Mouse (Mus musculus): Measurements from ENCODE around the gene Eml2. TPM values are rescaled to one million over a fixed set of nuclear protein-coding genes. Genes with fewer than 3 reads are reported as not detected.

The Eml2 gene
- polyA plus RNA-seq, 1 experiment from 2014 or later, result 10.7 TPM

DNA sequence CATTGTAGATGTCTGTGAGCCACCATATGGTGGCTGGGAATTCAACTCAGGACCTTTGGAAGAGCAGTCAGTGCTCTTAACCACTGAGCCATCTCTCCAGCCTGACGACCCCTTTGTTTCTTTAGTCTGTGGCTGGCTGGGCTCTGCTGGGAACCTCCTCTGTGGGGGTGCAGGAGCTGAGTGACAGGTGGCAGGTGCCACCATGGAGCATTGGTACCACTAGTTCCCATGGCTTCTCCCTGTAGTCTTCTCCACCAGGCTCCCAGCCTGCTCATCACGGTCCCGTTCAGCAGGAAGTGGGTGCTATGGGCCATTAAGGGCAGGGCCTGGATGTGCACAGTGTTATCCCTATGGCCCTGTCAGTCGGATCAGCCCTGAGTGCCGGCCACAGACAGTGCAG is 58.4 kb downstream of the Eml2 start:
- ATAC-seq (ENCODE audit: insufficient read depth, low FRiP score, low read depth), result no peak
- Histone ChIP-seq H3K4me1 (peaks cover 12% of the 10 kb centered on the region; the same call in 1 of the 2 replicates), H3K9me3 (no peaks in the 10 kb centered on the region), H3K36me3 (no peaks in the 10 kb centered on the region), H3K27ac (no peak overlapping the region), H3K27me3 (replicated peaks) (no peaks in the 10 kb centered on the region), H3K9ac (no peak overlapping the region), H3K4me2 (no peak overlapping the region), H3K4me3 (replicated peaks) (no peak overlapping the region)
- WGBS, result 74% methylated on average over 5 of the region's 5 CpGs

DNA sequence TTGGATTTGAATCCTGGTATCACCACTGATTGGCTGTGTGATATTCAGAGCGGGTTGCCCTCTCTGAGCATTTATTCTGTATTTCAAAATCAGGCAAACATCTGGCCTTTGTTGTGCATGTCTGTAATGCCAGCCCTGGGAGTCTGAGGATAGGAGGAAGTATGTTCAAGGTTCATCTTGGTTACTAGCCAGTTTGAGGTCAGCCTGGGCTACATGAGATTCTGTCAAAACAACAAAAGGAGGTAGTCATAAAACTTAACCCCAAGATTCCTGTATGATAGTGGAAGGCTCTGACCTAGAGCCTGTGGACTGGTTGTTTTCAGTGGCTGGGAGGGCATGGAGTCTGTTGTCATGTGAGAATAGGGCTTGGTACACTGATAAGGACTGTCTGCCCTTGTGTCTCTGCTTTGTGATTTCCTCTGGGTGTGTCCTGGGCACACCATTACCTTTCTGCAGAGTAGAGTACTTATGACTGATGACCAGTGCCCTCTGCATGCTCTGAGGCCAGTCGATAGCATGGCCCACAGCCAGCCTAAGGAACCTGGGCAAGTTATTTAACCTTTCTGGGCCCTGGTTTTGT is 59.0 kb downstream of the Eml2 start:
- ATAC-seq (ENCODE audit: insufficient read depth, low FRiP score, low read depth), result no peak
- H3K27ac ChIP-seq, result no peak overlapping the region
- H3K4me1 ChIP-seq, result peaks cover 12% of the 10 kb centered on the region; the same call in 1 of the 2 replicates
- no peaks in the 10 kb centered on the region for H3K27me3 ChIP-seq (replicated peaks)
- H3K9ac ChIP-seq, result no peak overlapping the region
- no peaks in the 10 kb centered on the region for H3K9me3 ChIP-seq
- no peaks in the 10 kb centered on the region for H3K36me3 ChIP-seq
- H3K4me3 ChIP-seq (replicated peaks), result no peak overlapping the region
- 77% methylated on average over 2 of the region's 2 CpGs for WGBS
- no peak overlapping the region for H3K4me2 ChIP-seq

DNA sequence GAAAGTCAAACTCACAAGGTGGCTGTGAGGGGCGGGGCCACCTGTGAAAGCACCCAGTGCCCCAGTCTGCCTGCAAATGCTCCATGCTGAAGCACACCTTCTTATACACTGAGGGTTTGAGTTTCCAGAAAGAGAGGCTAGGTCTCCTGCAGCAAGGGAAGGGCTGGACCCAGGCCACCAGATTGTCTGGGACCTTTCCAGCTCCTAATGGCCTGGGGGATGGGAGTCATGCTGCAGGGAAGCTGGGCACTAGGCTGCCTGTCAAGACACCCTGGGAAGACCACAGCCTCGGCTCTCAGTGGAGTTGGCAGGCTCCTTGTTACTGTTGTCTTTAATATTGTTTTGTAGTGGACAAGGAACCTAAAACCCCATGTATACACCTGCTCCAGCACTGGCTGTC is 60.2 kb downstream of the Eml2 start:
- peak overlapping the region; percentile 26; the same call in 1 of the 2 replicates for H3K27ac ChIP-seq
- no peaks in the 10 kb centered on the region for H3K27me3 ChIP-seq (replicated peaks)
- no peak overlapping the region for H3K9ac ChIP-seq
- no peak for ATAC-seq (ENCODE audit: insufficient read depth, low FRiP score, low read depth)
- no peaks in the 10 kb centered on the region for H3K9me3 ChIP-seq
- H3K4me1 ChIP-seq, result peaks cover 12% of the 10 kb centered on the region; the same call in 1 of the 2 replicates
- no peaks in the 10 kb centered on the region for H3K36me3 ChIP-seq
- WGBS, result 61% methylated on average over 2 of the region's 2 CpGs
- H3K4me2 ChIP-seq, result no peak overlapping the region
- H3K4me3 ChIP-seq (replicated peaks), result no peak overlapping the region

DNA sequence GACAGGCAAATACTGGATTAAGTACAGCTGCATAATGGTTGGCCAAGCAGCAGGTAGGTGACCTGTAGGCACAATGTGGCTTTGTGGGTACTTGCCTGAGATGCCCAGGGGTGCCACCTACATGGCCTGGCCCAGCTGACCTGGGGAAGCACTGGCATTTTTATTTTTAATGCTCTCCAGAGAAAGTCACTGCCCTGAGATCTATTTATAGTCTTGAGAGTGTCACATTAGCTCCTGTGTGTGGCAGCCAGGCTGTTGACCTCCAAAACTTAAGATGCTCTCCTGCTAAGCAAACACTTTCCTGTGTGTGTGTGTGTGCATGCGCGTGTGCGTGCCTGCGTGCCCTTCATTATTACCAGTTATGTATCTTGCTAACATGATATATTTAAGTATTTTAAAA is 62.1 kb downstream of the Eml2 start:
- WGBS, result 90% methylated on average over 4 of the region's 4 CpGs
- H3K4me2 ChIP-seq, result no peak overlapping the region
- no peaks in the 10 kb centered on the region for H3K9me3 ChIP-seq
- no peaks in the 10 kb centered on the region for H3K36me3 ChIP-seq
- H3K27ac ChIP-seq, result no peak overlapping the region
- no peaks in the 10 kb centered on the region for H3K27me3 ChIP-seq (replicated peaks)
- no peak for ATAC-seq (ENCODE audit: insufficient read depth, low FRiP score, low read depth)
- H3K4me3 ChIP-seq (replicated peaks), result no peak overlapping the region
- peaks cover 12% of the 10 kb centered on the region; the same call in 1 of the 2 replicates for H3K4me1 ChIP-seq
- no peak overlapping the region for H3K9ac ChIP-seq

DNA sequence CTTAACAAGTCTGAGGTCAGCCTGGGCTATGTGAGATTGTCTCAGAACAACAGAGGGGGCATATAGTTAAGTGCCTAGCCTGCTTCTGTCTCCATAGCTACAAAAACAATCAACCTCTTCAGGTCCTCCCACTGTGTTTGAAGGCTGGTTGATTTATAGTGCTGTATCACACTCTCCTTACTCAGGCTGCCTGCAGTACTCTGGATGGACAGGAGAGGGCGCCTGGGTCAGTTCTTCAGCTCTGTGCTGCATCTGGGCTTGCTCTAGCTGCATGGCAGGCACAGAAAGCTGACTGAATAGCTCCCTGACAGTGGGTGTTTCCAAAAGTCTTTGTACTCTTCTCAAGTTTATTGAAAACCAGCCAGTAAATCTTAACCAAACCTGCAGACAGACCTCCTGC is 63.2 kb downstream of the Eml2 start:
- H3K36me3 ChIP-seq, result no peaks in the 10 kb centered on the region
- no peak overlapping the region for H3K4me2 ChIP-seq
- H3K4me3 ChIP-seq (replicated peaks), result no peak overlapping the region
- ATAC-seq (ENCODE audit: insufficient read depth, low FRiP score, low read depth), result peak; percentile 88
- H3K4me1 ChIP-seq, result peaks cover 12% of the 10 kb centered on the region; the same call in 1 of the 2 replicates
- 4% methylated on average over 1 of the region's 1 CpGs for WGBS
- no peaks in the 10 kb centered on the region for H3K27me3 ChIP-seq (replicated peaks)
- H3K9ac ChIP-seq, result no peak overlapping the region
- peak overlapping the region; percentile 48; the same call in 1 of the 2 replicates for H3K27ac ChIP-seq
- no peaks in the 10 kb centered on the region for H3K9me3 ChIP-seq

DNA sequence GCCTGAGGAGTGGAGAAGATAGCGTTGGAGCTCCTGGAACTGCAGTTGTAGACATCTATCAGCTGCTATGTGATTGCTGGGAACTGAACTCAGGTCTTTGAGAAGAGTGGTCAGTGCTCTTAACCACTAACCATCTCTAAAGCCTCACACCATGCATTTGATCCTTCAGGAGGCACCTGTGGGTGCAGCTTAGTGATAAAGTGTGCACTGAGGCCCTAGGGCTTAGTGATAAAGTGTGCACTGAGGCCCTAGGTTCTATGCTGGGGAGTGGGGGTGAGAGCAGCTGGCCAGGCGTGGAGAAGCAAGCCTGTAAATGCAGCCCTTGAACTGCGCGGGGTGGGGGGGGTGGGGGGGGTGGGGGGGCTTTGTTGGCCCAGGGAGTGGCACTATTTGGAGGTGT is 63.8 kb downstream of the Eml2 start:
- Histone ChIP-seq H3K4me3 (replicated peaks) (no peak overlapping the region), H3K36me3 (peaks cover 2% of the 10 kb centered on the region; the same call in 1 of the 2 replicates), H3K9me3 (no peaks in the 10 kb centered on the region), H3K4me2 (no peak overlapping the region), H3K4me1 (peaks cover 12% of the 10 kb centered on the region; the same call in 1 of the 2 replicates), H3K9ac (no peak overlapping the region), H3K27ac (peak overlapping the region; percentile 48; the same call in 1 of the 2 replicates), H3K27me3 (replicated peaks) (no peaks in the 10 kb centered on the region)
- peak; percentile 76 for ATAC-seq (ENCODE audit: insufficient read depth, low FRiP score, low read depth)
- WGBS, result 38% methylated on average over 2 of the region's 4 CpGs

DNA sequence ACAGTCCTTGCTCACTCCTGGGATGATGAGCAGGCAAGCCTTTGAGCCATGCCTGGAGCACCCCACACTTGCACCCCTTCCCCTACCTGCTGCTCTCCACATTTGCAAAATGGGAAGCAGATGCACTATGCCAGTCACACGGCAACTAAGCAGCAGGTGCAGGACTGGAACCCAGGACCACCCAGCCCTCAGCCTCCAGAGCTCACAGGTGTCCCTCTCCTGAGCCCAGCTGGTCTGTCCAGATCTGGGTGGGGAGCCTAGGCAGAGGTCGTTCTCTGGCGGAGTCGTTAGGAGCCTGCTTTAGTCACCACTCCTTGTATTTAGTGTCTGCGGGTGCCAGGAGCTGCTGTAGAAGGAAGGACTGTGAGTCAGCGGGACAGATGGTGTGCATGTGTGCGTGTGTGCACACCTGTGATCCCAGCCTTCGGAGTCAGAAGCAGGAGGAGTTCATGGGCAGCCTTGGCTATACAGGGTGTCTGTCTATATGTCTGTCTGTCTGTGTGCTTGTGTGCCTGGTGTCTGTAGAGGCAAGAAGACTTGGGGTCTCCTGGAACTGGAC is 64.8 kb downstream of the Eml2 start:
- H3K9ac ChIP-seq, result no peak overlapping the region
- peaks cover 12% of the 10 kb centered on the region; the same call in 1 of the 2 replicates for H3K36me3 ChIP-seq
- peak overlapping the region; percentile 48; the same call in 1 of the 2 replicates for H3K27ac ChIP-seq
- WGBS, result 83% methylated on average over 8 of the region's 8 CpGs
- H3K27me3 ChIP-seq (replicated peaks), result no peaks in the 10 kb centered on the region
- H3K4me2 ChIP-seq, result no peak overlapping the region
- peaks cover 12% of the 10 kb centered on the region; the same call in 1 of the 2 replicates for H3K4me1 ChIP-seq
- H3K4me3 ChIP-seq (replicated peaks), result no peak overlapping the region
- no peaks in the 10 kb centered on the region for H3K9me3 ChIP-seq
- no peak for ATAC-seq (ENCODE audit: insufficient read depth, low FRiP score, low read depth)

DNA sequence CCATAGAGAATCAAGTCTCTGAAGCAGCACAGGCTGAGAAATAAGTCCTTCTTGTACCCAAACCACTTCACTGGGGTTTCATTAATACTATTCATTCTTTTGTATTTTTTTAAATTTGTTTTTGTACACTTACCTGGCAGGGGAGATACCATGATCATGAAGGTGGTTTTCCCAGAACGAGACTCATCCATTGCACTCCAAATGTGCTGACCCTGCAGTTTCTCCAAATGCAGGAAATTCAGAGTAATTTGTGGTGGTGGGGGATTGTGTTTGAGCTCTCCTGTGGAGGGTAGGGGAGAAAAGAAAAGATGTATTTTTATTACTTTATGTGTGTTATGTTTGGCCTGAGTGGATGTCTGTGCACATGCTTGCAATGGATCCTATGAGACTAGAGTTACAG is 65.8 kb downstream of the Eml2 start:
- Histone ChIP-seq H3K27me3 (replicated peaks) (no peaks in the 10 kb centered on the region), H3K27ac (no peak overlapping the region), H3K9ac (no peak overlapping the region), H3K4me1 (peaks cover 8% of the 10 kb centered on the region; the same call in 1 of the 2 replicates), H3K36me3 (peaks cover 18% of the 10 kb centered on the region; the same call in 1 of the 2 replicates), H3K4me2 (no peak overlapping the region), H3K4me3 (replicated peaks) (no peak overlapping the region), H3K9me3 (no peaks in the 10 kb centered on the region)
- ATAC-seq (ENCODE audit: insufficient read depth, low FRiP score, low read depth), result no peak
- WGBS, result 90% methylated on average over 1 of the region's 1 CpGs

DNA sequence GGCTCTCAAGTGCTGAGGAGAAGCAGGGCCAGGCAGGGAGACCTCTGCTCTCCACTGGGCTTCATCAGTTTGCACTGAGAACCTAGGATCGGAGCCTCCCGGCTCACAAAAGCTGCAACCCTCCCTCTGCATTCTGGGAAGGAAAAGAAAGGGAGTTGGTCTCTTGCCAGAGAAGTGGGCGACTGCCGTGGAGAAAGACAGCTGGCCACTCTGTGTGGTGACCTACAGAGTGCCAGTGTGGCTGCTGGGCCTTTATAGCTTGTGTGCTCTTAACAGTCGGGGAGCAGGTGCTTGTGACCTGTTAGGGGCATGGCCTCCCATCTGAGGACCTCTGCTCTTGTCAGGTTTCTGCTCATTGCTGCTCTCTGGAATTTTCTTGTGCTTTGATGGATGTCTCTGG is 67.6 kb downstream of the Eml2 start:
- WGBS, result 75% methylated on average over 5 of the region's 5 CpGs
- no peak for ATAC-seq (ENCODE audit: insufficient read depth, low FRiP score, low read depth)
- H3K4me3 ChIP-seq (replicated peaks), result no peak overlapping the region
- no peak overlapping the region for H3K4me2 ChIP-seq
- H3K36me3 ChIP-seq, result peaks cover 18% of the 10 kb centered on the region; the same call in 1 of the 2 replicates
- H3K9me3 ChIP-seq, result no peaks in the 10 kb centered on the region
- H3K27ac ChIP-seq, result no peak overlapping the region
- no peaks in the 10 kb centered on the region for H3K27me3 ChIP-seq (replicated peaks)
- H3K9ac ChIP-seq, result no peak overlapping the region
- H3K4me1 ChIP-seq, result peaks cover 8% of the 10 kb centered on the region; the same call in 1 of the 2 replicates

DNA sequence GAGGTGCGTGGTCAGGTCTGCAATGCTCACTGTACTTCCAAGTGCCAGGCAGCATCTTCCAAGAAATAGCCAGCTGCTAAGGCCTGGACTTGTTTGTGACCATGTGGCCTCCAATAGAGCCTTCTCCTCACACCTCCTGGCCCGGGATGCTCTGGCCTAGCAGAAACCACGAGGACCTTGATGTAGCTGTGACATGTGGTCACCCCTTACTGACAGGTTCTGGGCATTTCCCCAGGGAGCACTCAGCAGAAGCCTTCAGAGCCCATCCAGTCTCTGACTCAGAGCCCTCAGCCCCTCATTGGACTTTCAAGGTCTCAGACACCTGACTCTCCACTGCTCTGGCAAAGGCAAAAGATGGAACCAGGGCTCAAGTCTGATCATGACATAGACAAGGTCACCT is 68.9 kb downstream of the Eml2 start:
- no peak for ATAC-seq (ENCODE audit: insufficient read depth, low FRiP score, low read depth)

DNA sequence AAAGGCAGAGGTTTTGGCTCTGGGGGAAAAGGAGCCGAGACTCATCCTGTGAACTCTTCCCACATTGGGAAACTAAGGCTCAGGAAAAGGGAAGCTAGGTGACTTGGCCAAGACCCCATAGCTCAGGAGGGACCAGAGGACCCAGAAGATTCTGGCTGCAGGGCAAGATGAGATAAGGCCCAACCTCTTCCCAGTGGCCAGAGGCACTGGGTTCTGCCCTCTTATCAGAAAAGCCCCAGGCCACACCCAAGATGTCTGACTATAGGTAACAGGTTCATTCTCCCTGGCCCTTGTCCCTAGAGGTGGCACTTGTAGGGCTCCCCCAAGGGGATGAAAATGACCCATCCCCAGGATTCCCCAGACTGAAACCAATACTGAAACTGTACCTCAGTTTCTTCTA is 70.6 kb downstream of the Eml2 start:
- H3K4me1 ChIP-seq, result no peaks in the 10 kb centered on the region
- ATAC-seq (ENCODE audit: insufficient read depth, low FRiP score, low read depth), result peak; percentile 52; the same call in 1 of the 2 replicates
- no peak overlapping the region for H3K9ac ChIP-seq
- H3K4me2 ChIP-seq, result no peak overlapping the region
- no peak overlapping the region for H3K27ac ChIP-seq
- WGBS, result 88% methylated on average over 1 of the region's 1 CpGs
- H3K27me3 ChIP-seq (replicated peaks), result no peaks in the 10 kb centered on the region
- H3K9me3 ChIP-seq, result no peaks in the 10 kb centered on the region
- peaks cover 18% of the 10 kb centered on the region; the same call in 1 of the 2 replicates for H3K36me3 ChIP-seq
- H3K4me3 ChIP-seq (replicated peaks), result no peak overlapping the region

More for the DNA sequence above, 68.9 kb downstream of the Eml2 start:
- Histone ChIP-seq H3K9me3 (no peaks in the 10 kb centered on the region), H3K9ac (no peak overlapping the region), H3K4me3 (replicated peaks) (no peak overlapping the region), H3K4me2 (no peak overlapping the region), H3K4me1 (no peaks in the 10 kb centered on the region), H3K27me3 (replicated peaks) (no peaks in the 10 kb centered on the region), H3K27ac (no peak overlapping the region), H3K36me3 (peaks cover 18% of the 10 kb centered on the region; the same call in 1 of the 2 replicates)
- WGBS, result 91% methylated on average over 3 of the region's 3 CpGs

DNA sequence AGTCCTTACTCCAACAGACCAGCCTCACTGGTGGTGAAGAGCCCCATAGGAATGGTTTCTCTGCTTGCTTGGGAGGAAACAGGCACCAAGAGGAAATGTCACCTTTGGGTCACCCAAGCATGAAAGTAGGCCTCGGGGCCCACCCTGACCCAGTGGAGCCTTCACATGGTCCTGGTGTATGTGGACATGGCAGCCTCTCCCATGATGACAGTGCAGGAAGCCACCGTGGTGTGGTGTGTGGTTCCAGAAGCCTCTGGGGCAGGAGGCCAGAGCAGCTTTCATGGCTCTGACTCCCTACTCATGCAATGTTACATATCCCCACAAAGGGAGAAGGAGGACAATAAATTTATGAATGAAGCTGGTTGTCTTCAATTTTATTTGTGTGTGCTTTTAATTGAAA is 71.3 kb downstream of the Eml2 start:
- H3K9me3 ChIP-seq, result no peaks in the 10 kb centered on the region
- no peak overlapping the region for H3K9ac ChIP-seq
- no peak overlapping the region for H3K27ac ChIP-seq
- no peak overlapping the region for H3K4me3 ChIP-seq (replicated peaks)
- WGBS, result 93% methylated on average over 2 of the region's 2 CpGs
- H3K4me2 ChIP-seq, result no peak overlapping the region
- H3K4me1 ChIP-seq, result no peaks in the 10 kb centered on the region
- no peak for ATAC-seq (ENCODE audit: insufficient read depth, low FRiP score, low read depth)
- peaks cover 18% of the 10 kb centered on the region; the same call in 1 of the 2 replicates for H3K36me3 ChIP-seq
- H3K27me3 ChIP-seq (replicated peaks), result no peaks in the 10 kb centered on the region

Data from stomach, embryonic 15.5 days (tissue).